Mouse (Mus musculus): ENCODE results near the gene Nek11.

Gene Nek11

DNA sequence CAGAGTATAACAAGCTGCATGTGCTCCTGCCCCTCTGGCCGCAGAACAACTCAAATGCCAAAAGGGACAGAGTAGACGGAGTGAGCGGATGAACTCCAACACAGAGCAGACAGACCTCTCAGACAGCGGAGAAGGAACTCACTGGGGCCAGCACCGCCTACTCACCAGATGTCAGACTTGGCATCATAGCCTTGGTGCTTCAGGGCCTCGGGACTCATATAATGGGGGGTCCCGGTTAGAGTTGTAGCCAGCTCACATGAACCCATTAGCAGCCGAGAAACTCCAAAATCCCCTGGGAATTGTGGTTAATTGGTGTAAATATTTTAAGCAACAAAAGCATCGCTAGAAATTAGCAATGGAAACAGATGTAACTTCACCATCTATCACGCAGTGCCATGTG lies 82.1 kb downstream of the Nek11 start:
- no peak for DNase-seq (ENCODE audit: low spot score in 2 of 2)

GRCm38 (mm10) chr9:105312686-105313085 lies 82.6 kb downstream of the Nek11 start:
- DNase-seq (ENCODE audit: low spot score in 2 of 2): no peak

DNA sequence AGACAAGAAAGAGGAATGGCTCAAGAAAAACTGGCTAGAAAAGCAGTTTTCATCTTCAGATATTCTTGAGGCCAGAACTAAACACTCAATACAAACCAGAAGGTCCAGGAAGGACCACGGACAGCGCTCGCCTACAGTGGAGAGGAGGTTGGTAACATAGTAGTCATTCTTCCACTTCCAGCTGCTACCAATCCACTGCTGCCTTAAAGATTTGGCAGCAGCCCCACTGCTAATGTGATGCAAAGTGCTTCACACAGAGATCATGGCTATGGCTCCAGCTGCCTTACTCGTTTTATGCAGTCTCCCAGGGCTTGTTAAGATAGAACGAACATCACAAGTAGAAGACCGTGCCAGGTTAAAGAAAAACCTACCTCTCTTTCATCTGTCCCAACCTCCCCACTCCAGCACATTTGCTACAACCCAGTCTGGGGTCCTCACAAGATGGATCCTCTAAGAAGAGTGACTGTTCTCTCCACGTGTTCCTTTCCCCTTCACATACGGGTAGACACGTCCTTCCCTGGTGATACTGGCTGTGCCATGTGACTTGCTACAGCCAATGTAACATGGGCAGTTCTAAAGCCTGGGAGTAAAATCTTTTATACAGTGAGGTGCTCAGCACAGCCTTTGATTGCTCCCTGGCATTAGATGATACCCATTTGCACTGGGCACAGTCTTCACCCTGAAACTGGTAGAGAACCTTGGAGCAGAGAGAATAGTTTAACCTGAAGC lies 85.6 kb downstream of the Nek11 start:
- DNase-seq (ENCODE audit: low spot score in 2 of 2): peak; percentile 16 to 54

DNA sequence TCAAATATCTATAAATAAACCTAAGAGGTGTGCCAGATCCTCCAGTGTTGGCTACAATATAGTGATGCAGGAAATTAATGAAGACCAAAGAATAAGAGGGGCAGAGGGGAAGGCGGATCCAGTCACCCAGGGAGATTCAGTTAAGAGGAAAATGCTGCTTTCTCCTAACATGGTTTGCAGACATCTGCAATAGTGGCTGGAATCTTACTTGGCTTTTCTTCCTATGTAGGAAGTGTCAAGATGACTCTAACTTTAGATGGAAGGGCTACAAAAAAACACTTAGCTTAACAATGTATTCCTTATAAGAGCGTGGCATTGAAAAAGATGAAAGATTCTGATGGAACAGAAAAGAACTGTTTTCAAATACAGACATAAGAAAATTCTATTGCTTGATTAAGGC lies 89.3 kb downstream of the Nek11 start:
- no peak for DNase-seq (ENCODE audit: low spot score in 2 of 2)

GRCm38 (mm10) chr9:105302230-105302629 lies 93.1 kb downstream of the Nek11 start:
- peak; percentile 37 for DNase-seq (ENCODE audit: low spot score in 2 of 2)

DNA sequence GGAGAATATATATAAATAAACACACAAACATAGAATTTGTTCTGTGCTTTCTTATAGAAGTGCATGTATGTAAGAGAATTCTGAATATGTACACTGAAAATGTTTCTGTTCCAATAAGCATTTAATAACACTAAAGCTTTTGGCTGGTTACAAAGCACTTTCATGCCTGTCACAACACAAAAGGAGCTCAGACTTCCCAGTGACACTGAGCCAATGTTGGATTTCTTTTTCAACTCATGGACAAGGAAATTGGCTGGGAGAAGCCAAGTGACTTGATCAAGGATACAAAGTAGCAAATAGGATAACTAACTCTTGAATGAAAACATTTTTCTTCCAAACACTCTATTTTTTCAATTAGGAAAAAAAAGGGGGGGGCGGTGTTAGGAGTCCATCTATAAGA lies 93.9 kb downstream of the Nek11 start:
- DNase-seq (ENCODE audit: low spot score in 2 of 2): no peak

DNA sequence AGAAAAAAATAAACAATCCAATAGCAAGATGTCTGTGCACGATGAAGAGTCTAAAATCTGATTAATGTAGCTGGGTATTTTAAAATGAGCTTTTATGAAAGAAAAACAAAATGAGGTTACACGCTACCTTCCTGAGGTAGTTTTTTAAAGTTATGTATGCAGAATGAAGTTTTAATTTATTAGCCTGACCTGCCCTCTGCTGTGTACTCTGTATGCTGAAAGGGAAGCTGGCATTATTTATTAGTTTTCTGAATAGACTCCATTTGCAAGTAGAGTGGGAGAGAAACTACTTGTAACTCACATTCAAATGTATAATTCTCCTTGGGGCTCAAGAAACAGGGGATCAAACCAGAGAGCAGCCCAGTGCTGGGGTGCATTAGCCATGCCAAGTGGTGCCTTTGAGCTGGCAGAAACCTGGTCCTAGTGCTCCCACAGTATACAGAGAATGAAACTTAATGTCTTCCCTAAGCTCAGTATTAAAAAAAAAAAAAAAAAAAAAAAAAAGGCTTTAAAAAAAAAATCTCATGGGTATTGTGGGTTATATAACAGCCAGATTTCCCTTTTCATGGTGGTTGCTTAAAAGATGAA lies 94.5 kb downstream of the Nek11 start:
- DNase-seq (ENCODE audit: low spot score in 2 of 2): no peak

DNA sequence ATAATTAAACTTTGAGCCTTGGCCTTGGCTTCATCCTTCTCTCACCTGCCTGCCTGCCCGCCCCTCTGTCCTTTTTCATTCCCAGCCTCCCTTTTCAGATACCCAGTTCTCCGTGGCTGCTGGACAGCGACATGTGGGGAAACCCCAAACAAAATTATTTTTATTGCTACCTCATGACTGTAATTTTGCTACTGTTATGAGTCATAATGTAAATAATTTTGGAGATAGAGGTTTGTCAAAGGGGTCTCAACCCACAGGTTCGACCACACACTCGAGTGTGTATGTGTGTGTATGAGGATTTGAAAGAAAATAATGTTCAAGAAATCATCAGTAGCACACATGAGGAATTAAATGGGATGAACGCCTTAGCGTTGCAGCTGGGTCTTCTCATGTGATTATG lies 110.7 kb downstream of the Nek11 start:
- no peak for DNase-seq (ENCODE audit: low spot score in 2 of 2)

DNA sequence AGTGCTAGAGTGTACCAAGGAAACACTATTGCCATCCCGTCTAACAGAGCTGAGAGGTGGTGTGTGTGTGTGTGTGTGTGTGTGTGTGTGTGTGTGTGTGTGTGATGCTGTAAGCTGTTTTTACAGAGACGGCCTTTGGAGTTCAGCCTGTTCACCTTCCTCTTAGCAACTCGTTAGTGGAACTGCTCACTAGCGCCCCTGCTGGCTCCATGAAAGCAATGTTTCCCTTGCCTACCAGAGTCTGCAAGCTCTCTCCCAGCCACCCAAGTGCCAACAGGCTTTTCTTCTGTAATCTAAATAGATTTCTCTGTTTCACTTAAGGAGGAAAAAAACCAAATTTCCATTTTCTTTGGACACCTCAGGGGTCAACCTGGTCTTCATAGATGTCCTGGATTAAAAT lies 112.6 kb downstream of the Nek11 start:
- DNase-seq (ENCODE audit: low spot score in 2 of 2): no peak

DNA sequence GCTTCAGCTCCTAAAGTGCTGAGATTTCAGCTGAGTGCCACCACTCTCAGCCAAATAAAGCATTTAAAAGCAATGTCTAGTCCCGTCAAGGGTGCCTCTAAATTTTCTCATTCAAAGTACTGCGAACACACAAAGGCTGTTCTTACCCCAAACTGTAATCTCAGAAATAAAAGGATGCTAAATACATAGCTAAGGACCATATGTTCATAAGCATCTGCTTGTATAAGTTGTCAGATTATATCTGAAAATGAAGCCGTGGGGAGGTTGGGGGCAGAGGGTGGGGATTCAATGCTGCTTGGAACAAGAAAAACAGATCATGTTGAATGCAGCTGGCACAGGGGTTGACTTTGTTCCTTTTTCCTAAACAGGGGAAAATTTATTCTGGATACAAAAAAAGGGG lies 120.4 kb downstream of the Nek11 start:
- no peak for DNase-seq (ENCODE audit: low spot score in 2 of 2)

- DNase-seq (ENCODE audit: low spot score in 2 of 2): no peak
Measured at GRCm38 (mm10) chr9:105274286-105274685, 121.0 kb downstream of the Nek11 start.

- DNase-seq (ENCODE audit: low spot score in 2 of 2): no peak
Measured at GRCm38 (mm10) chr9:105272241-105272640, 123.1 kb downstream of the Nek11 start.

DNA sequence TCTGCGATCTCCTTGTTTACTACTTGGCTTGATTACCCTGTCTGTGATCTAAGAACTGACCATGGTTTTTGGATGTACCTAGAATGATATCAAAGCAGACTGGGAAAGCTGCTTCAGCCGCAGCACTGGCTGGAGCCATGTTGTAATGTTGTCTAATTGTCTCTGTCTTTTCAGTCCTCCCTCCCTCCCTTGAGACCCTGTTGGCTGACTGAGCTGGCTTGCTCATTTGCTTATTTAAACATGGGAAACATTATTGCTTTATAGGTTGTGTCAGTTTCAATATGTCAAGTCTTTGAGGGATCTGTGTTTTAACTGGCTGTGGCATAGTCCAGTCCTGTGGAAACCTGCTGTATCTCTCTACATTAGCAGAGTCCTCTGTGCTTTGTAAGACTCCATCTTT lies 132.2 kb downstream of the Nek11 start:
- no peak for DNase-seq (ENCODE audit: low spot score in 2 of 2)

DNA sequence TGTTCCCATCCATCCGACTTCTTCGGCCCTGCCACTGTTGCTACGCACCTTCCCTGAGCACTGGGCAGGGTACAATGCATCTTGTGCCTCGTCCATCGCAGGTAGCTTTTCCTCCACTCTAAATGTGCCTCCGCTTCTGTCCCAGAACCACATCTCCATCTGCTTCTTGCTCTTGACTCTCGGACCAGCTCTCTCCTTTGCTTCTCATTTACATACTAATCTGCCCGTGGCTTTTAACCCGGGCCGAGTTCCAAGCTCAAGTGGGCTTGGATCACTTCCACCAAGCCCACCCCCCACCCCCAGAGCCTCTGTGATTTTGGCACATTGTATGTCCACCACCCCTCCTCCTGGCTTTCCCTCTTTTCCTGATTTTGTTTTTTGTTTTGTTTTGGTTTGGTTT lies 137.7 kb downstream of the Nek11 start:
- no peak for DNase-seq (ENCODE audit: low spot score in 2 of 2)

DNA sequence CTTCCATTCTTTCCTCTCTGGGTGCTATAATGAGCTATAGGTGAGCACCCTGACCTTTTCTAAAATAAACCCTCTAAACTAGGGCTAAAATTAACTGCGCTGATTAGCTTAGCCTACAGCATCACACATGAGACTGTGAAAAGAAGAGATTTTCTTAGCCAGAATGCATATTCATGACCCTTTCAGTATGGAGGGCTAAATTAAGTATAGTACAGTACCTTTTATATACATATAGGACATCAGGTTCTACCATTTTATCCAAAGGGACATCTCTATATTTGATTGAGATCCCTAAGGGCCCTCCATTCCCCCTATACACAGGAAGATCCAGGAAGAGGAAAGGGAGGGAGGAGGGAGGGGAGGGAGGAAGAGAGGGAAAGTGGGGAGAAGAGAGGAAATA lies 141.2 kb downstream of the Nek11 start:
- DNase-seq (ENCODE audit: low spot score in 2 of 2): no peak

DNA sequence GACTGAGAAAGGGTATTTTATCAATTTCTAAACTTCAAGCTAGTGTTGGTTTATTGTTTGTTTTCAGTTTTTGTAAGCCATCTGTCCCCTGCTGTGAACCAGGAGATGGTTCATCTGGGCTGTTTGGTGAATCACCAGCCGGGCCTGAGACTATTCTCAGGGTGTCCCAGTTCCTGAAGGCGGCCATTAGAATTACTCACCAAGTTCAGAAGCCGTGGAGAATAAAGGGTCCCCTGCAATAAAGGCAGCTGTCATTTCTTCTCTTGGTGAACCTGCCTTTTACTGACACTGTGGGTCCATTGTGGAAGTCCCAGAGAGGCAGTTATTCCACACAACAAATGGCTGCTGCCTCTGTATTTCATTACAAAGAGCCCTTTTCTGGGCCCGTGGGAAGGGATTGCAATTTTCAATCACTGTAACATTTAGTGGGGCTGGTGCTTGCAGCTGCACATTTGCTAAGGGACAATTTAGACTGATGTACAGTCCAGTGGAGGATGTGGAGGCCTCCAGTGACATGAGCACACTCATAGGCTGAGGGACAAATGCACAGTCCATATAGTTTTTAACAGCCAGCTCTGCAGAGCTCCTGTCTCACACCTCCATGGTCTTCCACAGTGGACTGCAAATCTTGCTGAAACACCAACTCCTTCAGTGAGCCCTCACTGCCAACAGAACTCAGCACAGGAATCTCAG lies 142.8 kb downstream of the Nek11 start:
- DNase-seq (ENCODE audit: low spot score in 2 of 2): no peak

DNA sequence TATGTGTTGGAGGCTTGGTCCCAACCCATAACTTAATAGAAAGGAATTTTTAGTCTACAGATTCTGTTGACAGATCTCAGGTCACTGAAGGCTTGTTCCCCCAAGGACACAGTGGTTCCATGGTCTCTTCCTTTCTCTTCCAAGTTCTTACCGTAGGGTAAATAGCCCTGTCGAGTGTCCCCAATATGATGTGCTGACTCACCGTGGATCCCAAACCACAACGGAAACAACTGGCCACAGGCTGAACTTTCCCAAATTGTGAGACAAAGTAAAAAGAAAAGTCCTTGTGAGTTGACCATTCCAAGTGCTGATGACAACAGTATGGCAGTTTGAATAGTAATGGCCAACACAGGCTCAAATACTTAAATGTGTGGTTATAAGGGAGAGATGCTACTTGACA lies 144.1 kb downstream of the Nek11 start:
- DNase-seq (ENCODE audit: low spot score in 2 of 2): no peak

DNA sequence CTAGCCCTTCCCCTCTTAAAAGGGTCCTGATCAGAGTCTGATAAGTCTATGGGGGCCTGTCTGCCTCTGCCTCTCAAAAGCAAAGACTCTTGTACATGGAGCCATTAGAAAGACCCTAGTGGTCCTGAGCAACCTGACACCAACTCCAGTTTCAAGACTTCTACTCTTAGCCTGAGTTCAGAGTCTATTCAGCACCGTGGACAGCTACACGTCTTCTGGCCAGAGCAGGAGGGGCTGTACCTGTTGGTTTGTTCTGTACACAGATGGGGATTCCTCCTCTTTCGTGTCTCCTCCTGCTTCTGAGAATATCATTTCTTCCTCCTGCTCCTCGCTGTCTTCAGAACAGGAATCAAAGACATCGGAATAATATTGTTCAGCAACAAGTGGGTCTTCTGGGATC lies 151.3 kb downstream of the Nek11 start:
- no peak for DNase-seq (ENCODE audit: low spot score in 2 of 2)

- peak in 1 of 2 experiments; percentile 12 for DNase-seq (ENCODE audit: low spot score in 2 of 2)
Measured at GRCm38 (mm10) chr9:105214434-105214833, 180.9 kb downstream of the Nek11 start.

DNA sequence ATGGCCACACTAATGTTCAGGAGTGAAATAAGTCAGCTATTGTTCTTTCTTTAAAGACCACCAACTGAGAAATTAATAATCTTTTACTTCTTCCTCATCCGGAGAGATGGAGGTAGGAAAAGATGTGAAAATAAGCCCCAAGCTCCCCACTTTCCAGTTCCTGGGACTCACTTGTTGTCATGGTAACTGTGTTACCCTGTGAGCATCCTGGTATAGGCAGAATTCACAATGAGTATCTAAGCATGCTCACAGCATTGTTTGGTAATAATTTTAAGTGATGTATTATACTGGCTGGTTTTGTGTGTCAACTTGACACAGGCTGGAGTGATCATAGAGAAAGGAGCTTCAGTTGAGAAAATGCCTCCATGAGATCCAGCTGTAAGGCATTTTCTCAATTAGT lies 195.0 kb downstream of the Nek11 start:
- no peak for DNase-seq (ENCODE audit: low spot score in 2 of 2)

DNA sequence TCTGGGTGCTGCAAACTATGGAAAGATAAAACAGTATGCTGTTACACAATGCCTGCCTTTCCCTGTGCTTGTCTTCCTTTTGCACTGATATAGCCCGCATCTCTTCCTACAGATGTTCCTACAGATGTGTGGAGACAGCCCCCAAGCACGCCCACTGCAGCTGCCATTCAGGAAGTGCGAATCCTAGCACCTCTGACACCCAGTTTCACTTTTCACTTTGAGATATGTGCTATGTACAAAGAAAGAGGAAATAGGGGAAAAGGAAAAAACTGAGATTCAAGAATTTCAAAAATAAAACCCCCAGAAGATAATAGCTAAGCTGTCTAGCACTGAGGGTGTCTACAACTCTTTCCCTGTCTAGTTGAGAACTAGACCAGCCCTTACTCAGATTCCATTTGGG lies 208.6 kb downstream of the Nek11 start:
- DNase-seq (ENCODE audit: low spot score in 2 of 2): no peak

DNA sequence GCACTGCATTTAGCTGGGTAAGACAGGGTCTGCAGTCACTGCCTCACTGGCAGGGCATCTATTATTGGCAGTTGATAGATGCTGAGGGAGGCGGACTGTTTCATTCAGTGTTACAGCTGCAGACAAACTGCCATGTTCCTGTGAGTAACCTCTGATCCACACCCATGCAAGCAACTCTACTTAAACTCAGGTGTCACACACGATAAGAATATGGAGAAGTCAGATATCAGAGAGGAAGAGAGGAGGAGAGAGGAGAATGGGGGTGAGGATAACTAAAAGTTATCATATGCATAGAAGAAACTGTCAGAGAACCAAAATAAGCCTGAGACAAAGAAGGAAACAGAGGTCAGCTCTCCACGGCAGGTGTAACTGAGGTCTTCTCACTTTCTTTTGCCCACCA lies 212.9 kb downstream of the Nek11 start:
- DNase-seq (ENCODE audit: low spot score in 2 of 2): no peak

DNA sequence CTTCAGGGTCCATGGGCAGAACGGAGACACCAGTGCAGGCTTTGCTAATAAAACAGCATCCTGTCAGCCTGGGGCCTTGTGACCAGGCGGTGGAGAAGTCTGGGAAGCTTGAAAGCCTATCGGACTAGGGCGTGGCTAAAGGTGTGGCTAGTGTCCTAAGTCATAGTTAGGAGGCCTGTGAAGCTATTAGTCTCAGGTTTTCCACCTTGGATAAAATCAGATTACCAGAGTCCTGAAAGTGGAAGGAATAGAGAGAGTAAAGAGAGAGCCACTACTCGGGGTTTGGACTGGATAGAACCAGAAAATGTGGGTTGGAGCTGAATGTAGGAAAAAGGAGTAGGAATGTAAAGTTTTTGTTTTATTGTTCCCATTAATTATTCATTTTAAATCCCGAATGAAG lies 250.3 kb downstream of the Nek11 start, which contains the start of gene 1700080E11Rik:
Gene 1700080E11Rik (minus strand): TSS at position 101 of the 400 bp plus-strand sequence.
- no peak for DNase-seq (ENCODE audit: low spot score in 2 of 2)
